ENCODE assay signal across 9 mouse cellular contexts in genomic region chr15:28398472-28398871, GRCm38 (mm10).
"Had no signal": no experiment of that assay in that cellular context is flagged by ENCODE, and none has a peak within 500 bp of the region (broad histone marks: within the 10 kb centered on the region; RNA-seq: fewer than 3 reads in every experiment).

No protein-coding gene starts in this region.

- H3K4me3 ChIP-seq: kidney, embryonic 15.5 days; limb, embryonic 13.5 days had no signal

- H3K4me2 ChIP-seq: kidney, embryonic 15.5 days; limb, embryonic 13.5 days had no signal

- H3K9me3 ChIP-seq: kidney, embryonic 15.5 days; limb, embryonic 13.5 days had no signal

- H3K9ac ChIP-seq: kidney, embryonic 15.5 days; limb, embryonic 13.5 days; liver, embryonic 14.5 days had no signal

- H3K4me1 ChIP-seq: kidney, embryonic 15.5 days; limb, embryonic 13.5 days had no signal

- DNase-seq: kidney, postnatal 14 days; left cerebral cortex, postnatal 4 days; lung, adult 18-20 months; midbrain, embryonic 14.5 days; thymus, postnatal 4 days had no signal

- H3K27me3 ChIP-seq: kidney, embryonic 15.5 days; limb, embryonic 13.5 days had no signal

- H3K27ac ChIP-seq: kidney, embryonic 15.5 days; limb, embryonic 13.5 days; liver, embryonic 14.5 days; stomach, postnatal 0 days had no signal

- H3K36me3 ChIP-seq: kidney, embryonic 15.5 days; limb, embryonic 13.5 days had no signal
